Mouse (Mus musculus): ENCODE data around the gene Lztr1. TPM values are rescaled to one million over a fixed set of nuclear protein-coding genes. Genes with fewer than 3 reads are reported as not detected.
"Not testable (repeated sequence)": the region's sequence is repeated elsewhere in the genome, so short reads cannot be mapped to it uniquely, and the experiment has no call there.

Gene Lztr1
- total RNA-seq, 2 experiments from 2014 or later, result 182 to 188 TPM

- DNase-seq (ENCODE audit: low spot score in 2 of 2), result no peak
Observed at GRCm38 (mm10) chr16:17502681-17503080, 5.8 kb upstream of the Lztr1 start.

DNA sequence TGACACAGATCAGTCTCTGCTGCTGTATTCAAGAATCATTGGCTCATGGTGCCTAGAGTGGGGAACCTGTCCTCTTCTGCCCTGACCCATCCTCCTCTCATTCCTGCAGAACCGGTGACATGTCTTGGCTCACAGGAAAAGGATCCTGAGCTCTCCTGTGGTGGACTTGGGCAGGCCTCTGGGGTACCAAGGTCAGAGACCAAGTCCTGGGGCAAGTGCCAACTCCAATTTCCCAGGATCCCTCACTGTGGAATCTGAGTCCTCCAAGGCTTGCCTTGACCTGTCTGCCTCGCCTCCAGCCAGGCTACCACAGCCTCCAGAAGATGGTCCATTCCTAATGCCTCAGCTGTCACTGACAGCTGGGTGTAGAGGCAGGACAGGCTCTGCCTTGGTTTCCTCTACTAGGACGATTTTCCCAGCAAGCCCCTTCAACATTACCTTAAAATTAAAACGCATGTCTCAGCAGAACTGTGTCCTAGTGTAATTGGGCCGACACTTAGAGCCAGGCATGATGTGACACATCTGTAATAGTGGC, 1.4 kb upstream of the Lztr1 start:
- no peak for DNase-seq (ENCODE audit: low spot score in 2 of 2)

- DNase-seq (ENCODE audit: low spot score in 2 of 2), result not testable (repeated sequence)
Observed at GRCm38 (mm10) chr16:17508031-17508430, 457 bp upstream of the Lztr1 start.

- DNase-seq (ENCODE audit: low spot score in 2 of 2), result no peak
Observed at GRCm38 (mm10) chr16:17509240-17509597, 731 bp downstream of the Lztr1 start.

- DNase-seq (ENCODE audit: low spot score in 2 of 2), result no peak
Observed at GRCm38 (mm10) chr16:17510143-17510542, 1.7 kb downstream of the Lztr1 start.

DNA sequence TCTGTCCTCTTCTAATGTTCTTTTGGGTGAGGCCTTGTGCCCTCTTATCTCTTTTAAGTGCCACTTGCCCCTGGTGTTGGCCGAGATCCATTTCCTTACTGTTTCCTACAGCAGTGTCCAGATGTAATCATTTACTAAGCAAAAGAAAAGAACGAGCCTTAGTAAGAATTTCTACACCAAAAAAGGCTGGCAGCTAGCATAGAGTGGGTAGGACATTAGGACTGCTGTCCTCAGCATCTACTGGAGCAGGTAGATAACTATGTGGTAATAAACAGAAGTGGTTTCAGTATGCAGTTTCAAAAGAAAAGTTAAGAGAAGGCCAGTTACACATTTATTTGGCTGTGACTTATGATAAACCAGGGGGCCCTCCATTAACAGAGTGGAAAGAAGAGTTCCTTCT, 2.2 kb downstream of the Lztr1 start:
- DNase-seq (ENCODE audit: low spot score in 2 of 2), result no peak

DNA sequence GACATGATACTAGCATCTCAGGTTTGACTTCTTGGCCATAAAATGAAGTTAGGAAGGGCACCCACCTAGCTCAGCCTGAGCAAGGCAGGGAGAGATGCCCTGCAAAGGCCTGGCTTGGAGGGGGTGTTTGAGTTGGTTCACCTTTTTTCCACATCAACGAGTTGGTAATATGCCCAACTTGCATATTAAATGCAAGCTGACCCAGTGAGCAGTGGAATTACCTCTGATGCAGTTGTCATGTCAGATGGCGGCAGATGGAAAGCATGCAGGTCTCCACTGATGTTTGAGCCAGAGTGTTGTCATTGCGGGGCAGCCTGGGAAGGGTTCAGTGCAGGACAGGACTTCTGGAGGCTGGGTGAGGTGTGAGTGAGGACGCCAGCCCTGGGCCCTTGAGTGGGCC, 2.9 kb downstream of the Lztr1 start:
- no peak for DNase-seq (ENCODE audit: low spot score in 2 of 2)

GRCm38 (mm10) chr16:17518910-17519309, 10.4 kb downstream of the Lztr1 start:
- no peak for DNase-seq (ENCODE audit: low spot score in 2 of 2)

GRCm38 (mm10) chr16:17524156-17524555, 15.7 kb downstream of the Lztr1 start:
- no peak for DNase-seq (ENCODE audit: low spot score in 2 of 2)

- no peak for DNase-seq (ENCODE audit: low spot score in 2 of 2)
Observed at GRCm38 (mm10) chr16:17525524-17525923, 17.0 kb downstream of the Lztr1 start.

DNA sequence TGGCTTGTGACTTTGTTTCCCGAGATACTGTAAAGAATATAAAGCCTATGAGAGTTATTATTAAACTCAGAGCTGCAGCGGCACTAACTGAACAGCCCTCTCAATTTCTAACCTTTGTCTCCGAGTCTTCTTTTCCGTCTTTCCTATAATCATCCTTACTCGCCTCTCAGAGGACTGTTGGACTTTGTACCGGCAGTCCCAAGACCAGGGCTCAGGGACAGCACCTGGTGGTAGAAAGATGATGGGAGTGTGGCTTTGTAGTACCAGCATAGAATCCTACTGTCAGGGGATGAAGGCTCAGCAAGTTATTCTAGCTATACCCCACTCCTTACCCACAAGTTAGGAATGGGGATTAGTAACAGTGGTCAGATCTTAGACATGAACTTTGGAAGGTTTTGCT, 17.7 kb downstream of the Lztr1 start:
- no peak for DNase-seq (ENCODE audit: low spot score in 2 of 2)

DNA sequence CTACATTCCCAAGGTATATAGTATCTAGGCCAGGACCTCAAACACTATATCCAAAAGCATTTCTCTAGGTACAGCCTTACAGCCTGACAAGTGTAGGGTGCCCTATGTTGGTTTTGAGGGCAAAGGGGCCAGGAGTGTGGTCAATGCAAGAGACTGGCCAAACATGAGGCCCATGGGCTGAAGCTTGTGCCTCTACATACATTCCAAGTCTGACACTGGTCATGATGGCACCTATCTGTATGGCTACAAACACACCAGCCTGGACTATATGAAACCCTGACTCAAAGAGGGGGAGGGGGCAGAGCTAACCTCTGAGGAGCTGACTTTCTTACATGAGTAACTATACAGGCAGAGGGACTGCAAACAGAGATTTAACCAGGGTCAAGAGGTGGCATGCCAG, 19.1 kb downstream of the Lztr1 start:
- DNase-seq (ENCODE audit: low spot score in 2 of 2), result no peak

DNA sequence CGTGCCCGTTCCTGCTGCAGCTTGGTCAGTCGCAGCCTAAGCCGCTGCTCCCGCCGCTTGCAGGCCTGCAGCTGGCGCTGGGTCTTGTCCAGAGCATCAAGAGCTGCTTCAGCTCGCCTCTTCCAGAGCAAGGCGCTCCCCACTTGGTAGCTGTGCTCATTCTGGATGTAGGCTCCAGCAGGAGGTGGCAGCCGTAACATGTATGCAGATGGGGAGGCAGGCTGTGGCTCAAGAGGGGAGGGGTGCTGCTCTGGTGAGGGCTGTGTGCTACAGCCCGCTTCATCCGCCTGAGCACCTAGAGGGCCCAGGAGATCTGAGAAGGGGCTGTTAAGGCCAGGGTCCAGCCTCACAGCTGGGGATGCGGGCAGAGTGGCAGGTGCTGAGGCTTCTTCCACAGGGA, 19.8 kb downstream of the Lztr1 start:
- DNase-seq (ENCODE audit: low spot score in 2 of 2), result no peak

DNA sequence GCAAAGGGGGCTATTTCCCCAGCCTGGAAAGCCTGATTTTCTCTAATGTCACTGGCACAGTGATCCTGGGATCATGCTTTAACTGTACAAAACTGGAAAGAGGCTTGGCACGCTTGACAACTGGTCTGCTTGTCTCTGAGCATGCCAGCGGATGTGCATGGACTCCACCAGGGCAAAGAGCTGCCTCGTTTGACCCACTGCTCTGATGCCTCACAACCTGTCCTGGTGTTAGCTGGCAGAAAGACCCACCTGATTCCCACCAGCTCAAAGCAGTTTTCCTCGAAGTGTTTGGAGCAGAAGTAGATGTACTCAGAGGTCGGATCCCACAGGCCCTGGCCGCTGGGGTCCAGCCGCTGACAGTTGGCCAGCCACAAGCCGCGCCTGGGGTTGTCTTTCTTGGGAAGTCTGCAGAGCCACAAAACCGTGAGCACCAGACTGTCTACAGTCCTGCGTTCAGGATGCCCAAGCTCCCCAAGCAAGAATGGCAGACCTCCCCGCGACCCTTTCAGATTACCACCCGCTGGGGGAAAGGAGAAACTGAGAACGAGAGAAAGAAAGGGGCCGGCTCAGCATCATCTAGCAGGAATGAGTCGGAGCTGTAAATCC, 21.6 kb downstream of the Lztr1 start:
- no peak for DNase-seq (ENCODE audit: low spot score in 2 of 2)

GRCm38 (mm10) chr16:17530640-17531288, 22.3 kb downstream of the Lztr1 start, which contains the start of gene Thap7:
TSS of gene Thap7 (minus strand) at chr16:17531136.
- DNase-seq (ENCODE audit: low spot score in 2 of 2), result peak; percentile 96

- DNase-seq (ENCODE audit: low spot score in 2 of 2), result no peak
Observed at GRCm38 (mm10) chr16:17532271-17532670, 23.8 kb downstream of the Lztr1 start.

GRCm38 (mm10) chr16:17532676-17533329, 24.3 kb downstream of the Lztr1 start:
- DNase-seq (ENCODE audit: low spot score in 2 of 2), result no peak

- no peak for DNase-seq (ENCODE audit: low spot score in 2 of 2)
Observed at GRCm38 (mm10) chr16:17536584-17536983, 28.1 kb downstream of the Lztr1 start.

- DNase-seq (ENCODE audit: low spot score in 2 of 2), result no peak
Observed at GRCm38 (mm10) chr16:17542632-17543031, 34.1 kb downstream of the Lztr1 start.

- DNase-seq (ENCODE audit: low spot score in 2 of 2), result no peak
Observed at GRCm38 (mm10) chr16:17552837-17553236, 44.3 kb downstream of the Lztr1 start.

DNA sequence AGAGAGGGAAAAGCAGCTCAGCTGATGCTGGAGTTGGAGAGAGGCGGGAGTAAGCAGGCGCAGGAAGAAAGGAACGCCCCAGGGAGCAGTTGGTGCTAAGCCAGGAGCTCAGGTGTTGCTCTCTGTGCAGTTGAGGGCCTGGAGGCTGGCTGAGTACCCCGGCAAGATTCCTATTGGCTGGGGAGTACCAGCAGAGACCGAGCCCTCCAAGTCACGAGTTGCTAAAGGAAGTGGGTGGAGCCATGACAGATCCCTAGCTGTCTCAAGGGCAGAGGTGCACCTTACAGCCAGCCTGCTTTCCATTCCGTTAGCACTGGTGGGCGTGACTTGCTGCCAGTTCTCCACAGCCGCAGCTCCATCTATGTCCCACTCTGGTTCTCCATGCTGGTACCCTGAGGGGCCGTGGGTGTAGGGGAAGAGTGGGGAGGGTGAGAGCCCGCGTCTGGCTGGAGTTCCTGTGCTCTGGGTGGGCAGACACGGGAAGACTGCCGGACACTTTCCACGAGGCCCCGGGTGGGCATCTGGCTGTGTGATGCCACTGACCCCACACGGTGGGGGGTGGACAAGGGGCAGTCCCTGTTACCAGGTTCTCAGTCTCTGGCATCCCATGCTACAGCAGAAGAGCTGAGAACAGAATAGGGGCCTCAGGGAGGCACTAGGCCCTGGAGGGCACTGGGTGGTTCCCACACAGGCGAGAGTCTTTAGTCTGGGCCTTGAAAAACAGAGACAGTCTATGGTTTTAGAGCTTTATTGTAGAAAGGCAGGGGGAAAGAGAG, 45.6 kb downstream of the Lztr1 start:
- DNase-seq (ENCODE audit: low spot score in 2 of 2), result no peak

DNA sequence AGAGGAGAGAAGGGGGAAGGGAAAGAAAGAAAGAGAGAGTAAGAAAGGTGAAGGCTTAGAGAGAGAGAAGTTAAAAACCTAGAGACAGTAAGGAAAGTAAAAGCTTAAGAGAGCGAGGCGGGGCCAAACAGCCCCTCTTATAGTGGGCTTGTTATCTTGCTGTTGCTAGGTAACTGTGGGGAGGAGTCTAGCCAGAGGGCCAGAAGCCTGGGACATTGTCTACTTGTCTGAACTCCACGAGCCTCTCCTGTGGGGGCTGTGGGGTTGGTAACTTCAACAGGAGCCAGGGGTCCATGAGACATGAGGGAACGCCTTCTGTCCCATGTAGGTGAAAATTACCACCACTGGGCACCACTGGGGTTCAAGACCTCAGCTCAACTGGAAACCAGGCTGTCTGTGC, 46.2 kb downstream of the Lztr1 start:
- not testable (repeated sequence) for DNase-seq (ENCODE audit: low spot score in 2 of 2)
